Mouse (Mus musculus) neural tube, embryonic 15.5 days (tissue): ENCODE measurements around the gene Susd4. TPM values are rescaled to one million over a fixed set of nuclear protein-coding genes. Genes with fewer than 3 reads are reported as not detected.

Source experiments
- ATAC-seq: fragments of 200-750 bp; cut with Nextera tagmentation; 2 replicates; pipeline ENCODE4 v1.8.0; 2017; ENCODE audit warnings: mild to moderate bottlenecking, moderate TSS enrichment, moderate library complexity; ENCODE audit not compliant: low FRiP score
- H3K27ac ChIP-seq: fragments of 300-500 bp; sonication (generic); replicated peaks from 2 replicates; pipeline ENCODE4 v1.5.1; 2015; ENCODE audit warnings: mild to moderate bottlenecking, inconsistent platforms
- H3K27me3 ChIP-seq: fragments of 300-500 bp; sonication (generic); replicated peaks from 2 replicates; pipeline ENCODE4 v1.6.1; 2015; ENCODE audit warnings: inconsistent platforms
- H3K36me3 ChIP-seq: fragments of 300-500 bp; sonication (generic); 2 replicates; pipeline ENCODE4 v1.6.1; 2015; ENCODE audit warnings: inconsistent platforms
- H3K4me1 ChIP-seq: fragments of 300-500 bp; sonication (generic); 2 replicates; pipeline ENCODE4 v1.6.1; 2015; ENCODE audit warnings: inconsistent platforms
- H3K4me2 ChIP-seq: fragments of 300-500 bp; sonication (generic); 2 replicates; pipeline ENCODE4 v1.6.1; 2015; ENCODE audit warnings: inconsistent platforms, mild to moderate bottlenecking, moderate library complexity
- H3K4me3 ChIP-seq: fragments of 300-500 bp; sonication (generic); replicated peaks from 2 replicates; pipeline ENCODE4 v1.5.1; 2015; ENCODE audit warnings: mild to moderate bottlenecking, inconsistent platforms
- H3K9ac ChIP-seq: fragments of 300-500 bp; sonication (generic); replicated peaks from 2 replicates; pipeline ENCODE4 v1.6.1; 2015; ENCODE audit warnings: mild to moderate bottlenecking, inconsistent platforms
- H3K9me3 ChIP-seq: fragments of 300-500 bp; sonication (generic); replicated peaks from 2 replicates; pipeline ENCODE4 v1.6.1; 2016; ENCODE audit warnings: inconsistent platforms
- WGBS: fragments of 180-500 bp; shearing (Covaris S2); methylation state at CpG from one replicate; pipeline ENCODE4 v1.1.7; 2015; ENCODE audit warnings: mixed read lengths; 5-methylcytosine and 5-hydroxymethylcytosine counted together
- polyA plus RNA-seq: library from polyadenylated mRNA; unstranded; fragments of >200 nt; fragmentation: Nextera tagmentation; extraction: Ambion mirVana; gene quantifications from 2 replicates; pipeline ENCODE4 v1.2.1, GENCODE M21; 2015

Gene Susd4
- polyA plus RNA-seq, 1 experiment from 2014 or later: 88.9 TPM

GRCm38 (mm10) chr1:182861671-182862358, 98.2 kb downstream of the Susd4 start:
- H3K27me3 ChIP-seq: no peaks in the 10 kb centered on the region
- peaks cover 26% of the 10 kb centered on the region for H3K4me1 ChIP-seq
- ATAC-seq: no peak
- H3K4me2 ChIP-seq: no peak overlapping the region
- H3K9ac ChIP-seq: no peak overlapping the region
- H3K9me3 ChIP-seq: no peaks in the 10 kb centered on the region
- no peak overlapping the region for H3K27ac ChIP-seq
- WGBS: 30% methylated on average over 7 of the region's 7 CpGs
- no peak overlapping the region for H3K4me3 ChIP-seq
- H3K36me3 ChIP-seq: no peaks in the 10 kb centered on the region

- Histone ChIP-seq H3K36me3 (no peaks in the 10 kb centered on the region), H3K4me3 (no peak overlapping the region), H3K4me1 (peaks cover 31% of the 10 kb centered on the region), H3K27ac (no peak overlapping the region), H3K9me3 (no peaks in the 10 kb centered on the region), H3K9ac (no peak overlapping the region), H3K27me3 (no peaks in the 10 kb centered on the region), H3K4me2 (no peak overlapping the region)
- WGBS: 91% methylated on average over 6 of the region's 6 CpGs
- no peak for ATAC-seq
These were observed 99.7 kb downstream of the Susd4 start for GRCm38 (mm10) chr1:182863396-182863795.

GRCm38 (mm10) chr1:182867886-182868285, 104.2 kb downstream of the Susd4 start:
- Histone ChIP-seq H3K9ac (no peak overlapping the region), H3K4me1 (peaks cover 25% of the 10 kb centered on the region), H3K27ac (no peak overlapping the region), H3K9me3 (no peaks in the 10 kb centered on the region), H3K27me3 (no peaks in the 10 kb centered on the region), H3K36me3 (no peaks in the 10 kb centered on the region), H3K4me3 (no peak overlapping the region), H3K4me2 (no peak overlapping the region)
- ATAC-seq: no peak
- WGBS: 93% methylated on average over 3 of the region's 3 CpGs

- WGBS: 31% methylated on average over 14 of the region's 14 CpGs
- peak; percentile 51 for ATAC-seq
- Histone ChIP-seq H3K4me2 (peak overlapping the region; percentile 25), H3K9me3 (no peaks in the 10 kb centered on the region), H3K9ac (0 out of 2 replicates have a peak overlapping the region, but pooled peaks have one; percentile 14), H3K4me3 (no peak overlapping the region), H3K4me1 (peaks cover 25% of the 10 kb centered on the region), H3K27me3 (no peaks in the 10 kb centered on the region), H3K36me3 (no peaks in the 10 kb centered on the region), H3K27ac (peak overlapping the region; percentile 68)
These were observed 104.9 kb downstream of the Susd4 start for GRCm38 (mm10) chr1:182868432-182869113.

GRCm38 (mm10) chr1:182869114-182869456, 105.4 kb downstream of the Susd4 start:
- H3K9me3 ChIP-seq: no peaks in the 10 kb centered on the region
- H3K4me3 ChIP-seq: no peak overlapping the region
- H3K27ac ChIP-seq: peak overlapping the region; percentile 68
- H3K4me1 ChIP-seq: peaks cover 25% of the 10 kb centered on the region
- H3K4me2 ChIP-seq: peak overlapping the region; percentile 25
- WGBS: 17% methylated on average over 6 of the region's 6 CpGs
- no peaks in the 10 kb centered on the region for H3K27me3 ChIP-seq
- no peaks in the 10 kb centered on the region for H3K36me3 ChIP-seq
- no peak overlapping the region for H3K9ac ChIP-seq
- no peak for ATAC-seq

GRCm38 (mm10) chr1:182878156-182878555, 114.5 kb downstream of the Susd4 start:
- 98% methylated on average over 5 of the region's 5 CpGs for WGBS
- peaks cover 11% of the 10 kb centered on the region for H3K4me1 ChIP-seq
- H3K4me2 ChIP-seq: no peak overlapping the region
- no peak overlapping the region for H3K4me3 ChIP-seq
- H3K27ac ChIP-seq: no peak overlapping the region
- no peak for ATAC-seq
- H3K36me3 ChIP-seq: peaks cover 13% of the 10 kb centered on the region
- H3K9ac ChIP-seq: no peak overlapping the region
- no peaks in the 10 kb centered on the region for H3K27me3 ChIP-seq
- no peaks in the 10 kb centered on the region for H3K9me3 ChIP-seq

- no peak overlapping the region for H3K27ac ChIP-seq
- H3K4me1 ChIP-seq: peaks cover 11% of the 10 kb centered on the region
- H3K27me3 ChIP-seq: no peaks in the 10 kb centered on the region
- ATAC-seq: no peak
- H3K9ac ChIP-seq: no peak overlapping the region
- 86% methylated on average over 4 of the region's 4 CpGs for WGBS
- H3K4me2 ChIP-seq: no peak overlapping the region
- H3K9me3 ChIP-seq: no peaks in the 10 kb centered on the region
- no peak overlapping the region for H3K4me3 ChIP-seq
- H3K36me3 ChIP-seq: peaks cover 13% of the 10 kb centered on the region
These were observed 115.1 kb downstream of the Susd4 start for GRCm38 (mm10) chr1:182878719-182879118.

GRCm38 (mm10) chr1:182881246-182881645, 117.6 kb downstream of the Susd4 start:
- Histone ChIP-seq H3K4me3 (no peak overlapping the region), H3K4me1 (peaks cover 11% of the 10 kb centered on the region), H3K9ac (no peak overlapping the region), H3K36me3 (peaks cover 11% of the 10 kb centered on the region), H3K27ac (no peak overlapping the region), H3K4me2 (no peak overlapping the region), H3K27me3 (no peaks in the 10 kb centered on the region), H3K9me3 (no peaks in the 10 kb centered on the region)
- no peak for ATAC-seq
- WGBS: 83% methylated on average over 8 of the region's 8 CpGs

GRCm38 (mm10) chr1:182882611-182883010, 119.0 kb downstream of the Susd4 start:
- WGBS: 79% methylated on average over 2 of the region's 2 CpGs
- Histone ChIP-seq H3K36me3 (peaks cover 15% of the 10 kb centered on the region), H3K4me2 (no peak overlapping the region), H3K4me1 (peaks cover 11% of the 10 kb centered on the region), H3K9ac (no peak overlapping the region), H3K27ac (no peak overlapping the region), H3K4me3 (no peak overlapping the region), H3K9me3 (no peaks in the 10 kb centered on the region), H3K27me3 (no peaks in the 10 kb centered on the region)
- ATAC-seq: no peak

GRCm38 (mm10) chr1:182895698-182896097, 132.0 kb downstream of the Susd4 start:
- Histone ChIP-seq H3K4me1 (peaks cover 15% of the 10 kb centered on the region), H3K9ac (no peak overlapping the region), H3K36me3 (peaks cover 17% of the 10 kb centered on the region; the same call in 1 of the 2 replicates), H3K9me3 (no peaks in the 10 kb centered on the region), H3K4me3 (no peak overlapping the region), H3K27ac (no peak overlapping the region), H3K27me3 (no peaks in the 10 kb centered on the region), H3K4me2 (no peak overlapping the region)
- WGBS: 72% methylated on average over 9 of the region's 9 CpGs
- ATAC-seq: no peak

GRCm38 (mm10) chr1:182897071-182897470, 133.4 kb downstream of the Susd4 start:
- no peak overlapping the region for H3K9ac ChIP-seq
- H3K4me2 ChIP-seq: no peak overlapping the region
- peaks cover 16% of the 10 kb centered on the region for H3K4me1 ChIP-seq
- 0 out of 2 replicates have a peak, but pooled peaks have one; percentile 8 for ATAC-seq
- H3K4me3 ChIP-seq: no peak overlapping the region
- H3K27me3 ChIP-seq: no peaks in the 10 kb centered on the region
- H3K36me3 ChIP-seq: peaks cover 6% of the 10 kb centered on the region; the same call in 1 of the 2 replicates
- H3K27ac ChIP-seq: peak overlapping the region; percentile 70
- WGBS: 53% methylated on average over 6 of the region's 6 CpGs
- H3K9me3 ChIP-seq: no peaks in the 10 kb centered on the region

GRCm38 (mm10) chr1:182897506-182898138, 134.0 kb downstream of the Susd4 start:
- peak overlapping the region; percentile 70 for H3K27ac ChIP-seq
- H3K4me1 ChIP-seq: peaks cover 19% of the 10 kb centered on the region
- H3K9ac ChIP-seq: no peak overlapping the region
- no peak overlapping the region for H3K4me2 ChIP-seq
- no peaks in the 10 kb centered on the region for H3K9me3 ChIP-seq
- 42% methylated on average over 12 of the region's 12 CpGs for WGBS
- ATAC-seq: peak; percentile 45
- H3K36me3 ChIP-seq: 0 out of 2 replicates have a peak, but pooled peaks cover 3% of the 10 kb centered on the region
- no peaks in the 10 kb centered on the region for H3K27me3 ChIP-seq
- H3K4me3 ChIP-seq: no peak overlapping the region
